In the genomic region with DNA sequence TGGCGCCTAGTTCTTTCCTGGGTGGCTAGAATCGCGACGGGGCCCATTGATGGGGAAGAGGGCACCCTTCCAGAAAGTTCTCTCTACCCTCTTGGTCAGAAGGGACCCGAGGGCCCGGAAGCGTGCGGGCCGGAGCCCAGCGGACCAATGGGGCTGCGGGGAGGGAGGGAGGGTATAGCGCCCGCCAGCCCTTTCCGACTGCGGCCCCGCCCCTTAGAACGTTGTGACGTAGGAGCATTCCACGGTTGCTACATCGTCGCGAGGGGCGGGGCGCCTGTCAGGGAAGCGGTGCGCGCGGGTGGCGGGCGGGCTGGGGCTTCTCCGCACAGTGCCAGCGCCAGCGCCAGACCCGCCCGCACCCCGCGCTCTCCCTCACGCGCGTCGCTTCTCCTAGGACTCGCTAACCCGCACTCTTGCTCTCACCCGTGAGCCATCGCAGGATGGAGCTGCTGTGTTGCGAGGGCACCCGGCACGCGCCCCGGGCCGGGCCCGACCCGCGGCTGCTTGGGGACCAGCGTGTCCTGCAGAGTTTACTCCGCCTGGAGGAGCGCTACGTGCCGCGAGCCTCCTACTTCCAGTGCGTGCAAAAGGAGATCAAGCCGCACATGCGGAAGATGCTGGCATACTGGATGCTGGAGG, we compare ENCODE assay signal across 8 mouse cellular contexts. TPM values are rescaled to one million over a fixed set of nuclear protein-coding genes. Genes with fewer than 3 reads are reported as not detected.
DNase-seq lines count a peak whose midpoint lies in the region; ATAC-seq and TF ChIP-seq lines count a peak whose summit lies in the region.

No protein-coding gene starts in this region.

- TF ChIP-seq CTCF in kidney, adult 2 months (conservative IDR thresholded peaks at IDR 0.05; ENCODE audit: insufficient read depth, insufficient read length, low read depth, low read length): no peak
- no peak for TF ChIP-seq CTCF in spleen, adult 2 months (IDR thresholded peaks at IDR 0.05; ENCODE audit: extremely low read depth, insufficient read depth, insufficient read length, insufficient replicate concordance)

- H3K4me2 ChIP-seq in embryonic facial prominence, embryonic 13.5 days: peak overlapping the region; percentile 82
- H3K4me2 ChIP-seq in limb, embryonic 12.5 days: peak overlapping the region; percentile 85
- H3K4me2 ChIP-seq in midbrain, embryonic 15.5 days: peak overlapping the region; percentile 98

- no peaks in the 10 kb centered on the region for H3K27me3 ChIP-seq in embryonic facial prominence, embryonic 13.5 days
- no peaks in the 10 kb centered on the region for H3K27me3 ChIP-seq in kidney, adult 2 months (replicated peaks; ENCODE audit: control insufficient read depth, insufficient read depth, low read length)
- H3K27me3 ChIP-seq in limb, embryonic 12.5 days: no peaks in the 10 kb centered on the region
- no peaks in the 10 kb centered on the region for H3K27me3 ChIP-seq in midbrain, embryonic 15.5 days (replicated peaks)
- no peaks in the 10 kb centered on the region for H3K27me3 ChIP-seq in spleen, adult 2 months (ENCODE audit: control insufficient read depth, insufficient read depth, low read length)

- peaks cover 31% of the 10 kb centered on the region for H3K4me1 ChIP-seq in embryonic facial prominence, embryonic 13.5 days
- peaks cover 15% of the 10 kb centered on the region for H3K4me1 ChIP-seq in kidney, adult 2 months (ENCODE audit: control insufficient read depth, insufficient read depth, low read length)
- H3K4me1 ChIP-seq in limb, embryonic 12.5 days (replicated peaks): peaks cover 28% of the 10 kb centered on the region
- peaks cover 43% of the 10 kb centered on the region for H3K4me1 ChIP-seq in midbrain, embryonic 15.5 days
- H3K4me1 ChIP-seq in spleen, adult 2 months (ENCODE audit: control insufficient read depth, insufficient read depth, insufficient read length): peaks cover 19% of the 10 kb centered on the region; the same call in 1 of the 2 replicates

- DNase-seq in 3134 (ENCODE audit: extremely low read depth, insufficient read length, low spot score): peak; percentile 93
- peak; percentile 97 to 99 for DNase-seq in adrenal gland, postnatal 36 days
- DNase-seq in heart, adult 18-20 months: peak; percentile 96 to 97
- peak; percentile 97 for DNase-seq in kidney, adult 2 months
- DNase-seq in spleen, adult 2 months (ENCODE audit: low read depth in 1 of 2, low spot score in 2 of 2): peak; percentile 83 to 94

- under 1% methylated on average over 63 of the region's 63 CpGs for WGBS in embryonic facial prominence, embryonic 13.5 days
- WGBS in kidney, adult 2 months: 1% methylated on average over 63 of the region's 63 CpGs
- WGBS in limb, embryonic 12.5 days: under 1% methylated on average over 56 of the region's 63 CpGs
- WGBS in midbrain, embryonic 15.5 days: under 1% methylated on average over 58 of the region's 63 CpGs
- under 1% methylated on average over 63 of the region's 63 CpGs for WGBS in spleen, adult 2 months

- H3K36me3 ChIP-seq in embryonic facial prominence, embryonic 13.5 days: peaks cover 19% of the 10 kb centered on the region
- no peaks in the 10 kb centered on the region for H3K36me3 ChIP-seq in kidney, adult 2 months (ENCODE audit: control insufficient read depth, insufficient read depth, low read length)
- peaks cover 20% of the 10 kb centered on the region for H3K36me3 ChIP-seq in limb, embryonic 12.5 days
- no peaks in the 10 kb centered on the region for H3K36me3 ChIP-seq in midbrain, embryonic 15.5 days (replicated peaks)
- peaks cover 7% of the 10 kb centered on the region; the same call in 1 of the 2 replicates for H3K36me3 ChIP-seq in spleen, adult 2 months (ENCODE audit: control insufficient read depth, insufficient read depth, low read length)

- peak; percentile 16 for TF ChIP-seq POLR2A in kidney, adult 2 months (IDR thresholded peaks at IDR 0.05; ENCODE audit: low read depth, low read length)
- TF ChIP-seq POLR2A in spleen, adult 2 months (IDR thresholded peaks at IDR 0.05; ENCODE audit: low read depth, low read length): no peak; the same call in 1 of the 2 replicates

- no peaks in the 10 kb centered on the region for H3K9me3 ChIP-seq in embryonic facial prominence, embryonic 13.5 days
- no peaks in the 10 kb centered on the region for H3K9me3 ChIP-seq in limb, embryonic 12.5 days
- H3K9me3 ChIP-seq in midbrain, embryonic 15.5 days: no peaks in the 10 kb centered on the region

- ATAC-seq in embryonic facial prominence, embryonic 13.5 days (ENCODE audit: insufficient number of reproducible peaks, insufficient read depth, low FRiP score, low TSS enrichment, low read depth): peak; percentile 84
- ATAC-seq in limb, embryonic 12.5 days (ENCODE audit: insufficient number of reproducible peaks, insufficient read depth, low FRiP score, low TSS enrichment, low read depth): peak; percentile 83
- ATAC-seq in midbrain, embryonic 15.5 days (replicated peaks): peak; percentile 91

- peak overlapping the region; percentile 92 for H3K4me3 ChIP-seq in embryonic facial prominence, embryonic 13.5 days
- peak overlapping the region; percentile 90 for H3K4me3 ChIP-seq in kidney, adult 2 months (ENCODE audit: insufficient read depth, low read depth, low read length)
- peak overlapping the region; percentile 70 for H3K4me3 ChIP-seq in limb, embryonic 12.5 days (replicated peaks)
- peak overlapping the region; percentile 74 for H3K4me3 ChIP-seq in midbrain, embryonic 15.5 days
- H3K4me3 ChIP-seq in spleen, adult 2 months (ENCODE audit: extremely low read depth, insufficient read depth, insufficient read length): peak overlapping the region; percentile 85

- H3K9ac ChIP-seq in embryonic facial prominence, embryonic 13.5 days: peak overlapping the region; percentile 95
- peak overlapping the region; percentile 89 for H3K9ac ChIP-seq in limb, embryonic 12.5 days (replicated peaks)
- peak overlapping the region; percentile 69 for H3K9ac ChIP-seq in midbrain, embryonic 15.5 days

- H3K27ac ChIP-seq in embryonic facial prominence, embryonic 13.5 days: peak overlapping the region; percentile 99
- peak overlapping the region; percentile 76 for H3K27ac ChIP-seq in kidney, adult 2 months (ENCODE audit: insufficient read depth, low read depth, low read length)
- H3K27ac ChIP-seq in limb, embryonic 12.5 days: peak overlapping the region; percentile 98
- peak overlapping the region; percentile 76 for H3K27ac ChIP-seq in midbrain, embryonic 15.5 days
- H3K27ac ChIP-seq in spleen, adult 2 months (ENCODE audit: insufficient read depth, low read length): peak overlapping the region; percentile 81

RNA-seq across cellular contexts. Expression of a gene that starts 18.0 kb away (rescaled TPM):
- total RNA-seq in adrenal gland, postnatal 36 days (2021): 10 to 100 TPM; 18.7 to 24.8 TPM
- polyA plus RNA-seq in embryonic facial prominence, embryonic 13.5 days (2015; fragmentation: Nextera tagmentation; extraction: Ambion mirVana): 23.0 and 26.6 TPM in 2 replicates
- total RNA-seq in heart, adult 18-20 months (2021): 10 to 100 TPM; 13.5 to 16.5 TPM
- 7.9 and 8.3 TPM in 2 replicates for polyA plus RNA-seq in kidney, adult 2 months (2012; rRNA removed)
- 28.3 and 28.4 TPM in 2 replicates for polyA plus RNA-seq in limb, embryonic 12.5 days (2016; fragmentation: Nextera tagmentation; extraction: Ambion mirVana)
- 39.7 TPM in 2 replicates for polyA plus RNA-seq in midbrain, embryonic 15.5 days (2015; fragmentation: Nextera tagmentation; extraction: Ambion mirVana)
- 5.8 and 7.5 TPM in 2 replicates for polyA plus RNA-seq in spleen, adult 2 months (2012; rRNA removed)

RNA-seq across cellular contexts. Expression of a gene that starts 18.0 kb away (rescaled TPM):
- 10 to 100 TPM; 39.5 to 40.0 TPM for total RNA-seq in adrenal gland, postnatal 36 days (2021)
- 52.9 and 60.1 TPM in 2 replicates for polyA plus RNA-seq in embryonic facial prominence, embryonic 13.5 days (2015; fragmentation: Nextera tagmentation; extraction: Ambion mirVana)
- total RNA-seq in heart, adult 18-20 months (2021): 10 to 100 TPM; 19.0 to 19.5 TPM
- 22.8 and 25.3 TPM in 2 replicates for polyA plus RNA-seq in kidney, adult 2 months (2012; rRNA removed)
- polyA plus RNA-seq in limb, embryonic 12.5 days (2016; fragmentation: Nextera tagmentation; extraction: Ambion mirVana): 47.8 and 48.9 TPM in 2 replicates
- polyA plus RNA-seq in midbrain, embryonic 15.5 days (2015; fragmentation: Nextera tagmentation; extraction: Ambion mirVana): 49.6 and 50.4 TPM in 2 replicates
- 18.8 and 20.6 TPM in 2 replicates for polyA plus RNA-seq in spleen, adult 2 months (2012; rRNA removed)

RNA-seq across cellular contexts. Expression of a gene that starts 18.1 kb away (rescaled TPM):
- 1 to 10 TPM; 3.4 to 3.7 TPM for total RNA-seq in adrenal gland, postnatal 36 days (2021)
- polyA plus RNA-seq in embryonic facial prominence, embryonic 13.5 days (2015; fragmentation: Nextera tagmentation; extraction: Ambion mirVana): 0.96 and 2.4 TPM in 2 replicates
- 1 to 10 TPM; 1.9 to 3.4 TPM for total RNA-seq in heart, adult 18-20 months (2021)
- 0.45 and 0.64 TPM in 2 replicates for polyA plus RNA-seq in kidney, adult 2 months (2012; rRNA removed)
- 2.3 and 2.6 TPM in 2 replicates for polyA plus RNA-seq in limb, embryonic 12.5 days (2016; fragmentation: Nextera tagmentation; extraction: Ambion mirVana)
- polyA plus RNA-seq in midbrain, embryonic 15.5 days (2015; fragmentation: Nextera tagmentation; extraction: Ambion mirVana): 2.0 and 2.9 TPM in 2 replicates
- 0.39 and 1.2 TPM in 2 replicates for polyA plus RNA-seq in spleen, adult 2 months (2012; rRNA removed)

RNA-seq across cellular contexts. Expression of a gene that starts 37.2 kb away (rescaled TPM):
- total RNA-seq in adrenal gland, postnatal 36 days (2021): 1 to 10 TPM; 4.1 to 5.6 TPM
- polyA plus RNA-seq in embryonic facial prominence, embryonic 13.5 days (2015; fragmentation: Nextera tagmentation; extraction: Ambion mirVana): 6.2 and 6.4 TPM in 2 replicates
- total RNA-seq in heart, adult 18-20 months (2021): 1 to 10 TPM; 1.4 to 3.7 TPM
- 5.1 and 5.3 TPM in 2 replicates for polyA plus RNA-seq in kidney, adult 2 months (2012; rRNA removed)
- 8.1 and 8.9 TPM in 2 replicates for polyA plus RNA-seq in limb, embryonic 12.5 days (2016; fragmentation: Nextera tagmentation; extraction: Ambion mirVana)
- polyA plus RNA-seq in midbrain, embryonic 15.5 days (2015; fragmentation: Nextera tagmentation; extraction: Ambion mirVana): 9.0 and 9.5 TPM in 2 replicates
- 4.5 and 4.6 TPM in 2 replicates for polyA plus RNA-seq in spleen, adult 2 months (2012; rRNA removed)

Comparison
In these comparisons a context has a peak if more than half of its experiments do, and no peak if none do; other contexts are left out.
1. Peak in every context shown above with its lines: DNase-seq, ATAC-seq, H3K4me3 ChIP-seq and H3K27ac ChIP-seq.